Mouse (Mus musculus) MEL (cell line): ENCODE results near the gene Eva1c. TPM values are rescaled to one million over a fixed set of nuclear protein-coding genes. Genes with fewer than 3 reads are reported as not detected.

Experiments used
- DNase-seq: peaks from one replicate; pipeline ENCODE4 v3.0.0; 2011; ENCODE audit warnings: low read depth, low spot score
- H3K27ac ChIP-seq: 2 replicates; pipeline ENCODE4 v1.5.1; 2012; ENCODE audit warnings: low read depth, mild to moderate bottlenecking, control low read depth, low read length, moderate library complexity; ENCODE audit not compliant: control insufficient read depth
- H3K27me3 ChIP-seq, 2 experiments: fragments of 150-350 bp in 1 of 2; sonication (generic) in 1 of 2; 2 replicates each; pipeline ENCODE4 v1.6.1; 2012; ENCODE audit warnings: low read length in 2 of 2, mild to moderate bottlenecking in 2 of 2, improper control_type of control experiment in 1 of 2, moderate library complexity in 1 of 2; ENCODE audit not compliant: insufficient read depth in 2 of 2, control insufficient read depth in 1 of 2
- H3K36me3 ChIP-seq, 2 experiments: 2 replicates each; pipeline ENCODE4 v1.6.1; 2012 to 2014; ENCODE audit warnings: low read length in 2 of 2, improper control_type of control experiment in 1 of 2, inconsistent platforms in 1 of 2, mild to moderate bottlenecking in 1 of 2; ENCODE audit not compliant: insufficient read depth in 2 of 2, control insufficient read depth in 1 of 2
- H3K4me1 ChIP-seq, 2 experiments: fragments of 150-350 bp in 1 of 2; sonication (generic) in 1 of 2; 2 replicates each; pipeline ENCODE4 v1.6.1; 2012; ENCODE audit warnings: low read length in 2 of 2, improper control_type of control experiment in 1 of 2, mild to moderate bottlenecking in 1 of 2; ENCODE audit not compliant: insufficient read depth in 2 of 2, control insufficient read depth in 1 of 2
- H3K4me3 ChIP-seq, 2 experiments: fragments of 150-350 bp in 1 of 2; sonication (generic) in 1 of 2; 2 replicates each; pipeline ENCODE4 v1.5.1; 2012; ENCODE audit warnings: low read depth in 2 of 2, low read length in 2 of 2, mild to moderate bottlenecking in 2 of 2, moderate library complexity in 2 of 2, control low read depth in 1 of 2, improper control_type of control experiment in 1 of 2; ENCODE audit not compliant: control insufficient read depth in 1 of 2, insufficient read depth in 1 of 2
- H3K79me2 ChIP-seq: 2 replicates; pipeline ENCODE4 v1.6.1; 2012; ENCODE audit warnings: mild to moderate bottlenecking, low read length, moderate library complexity; ENCODE audit not compliant: control insufficient read depth, poor library complexity, insufficient read depth
- H3K9ac ChIP-seq: 2 replicates; pipeline ENCODE4 v1.6.1; 2012; ENCODE audit warnings: low read depth, mild to moderate bottlenecking, control low read depth, low read length, moderate library complexity; ENCODE audit not compliant: control insufficient read depth, poor library complexity, severe bottlenecking
- H3K9me3 ChIP-seq: fragments of 150-350 bp; sonication (generic); replicated peaks from 2 replicates; pipeline ENCODE4 v1.6.1; 2012; ENCODE audit warnings: mild to moderate bottlenecking, low read length, improper control_type of control experiment, moderate library complexity; ENCODE audit not compliant: insufficient read depth
- CHD1 ChIP-seq: IDR thresholded peaks from 2 replicates; pipeline ENCODE4 v1.6.1; 2012; ENCODE audit warnings: low read depth, mild to moderate bottlenecking, inconsistent platforms, low read length, improper control_type of control experiment
- CHD2 ChIP-seq: IDR thresholded peaks from 2 replicates; pipeline ENCODE4 v1.6.1; 2011; ENCODE audit warnings: low read length, improper control_type of control experiment
- CTCF ChIP-seq, 3 experiments: IDR thresholded peaks in 2 of 3; conservative IDR thresholded peaks in 1 of 3; 2 replicates each; pipeline ENCODE4 v1.5.1; 2011 to 2012; ENCODE audit warnings: low read length in 3 of 3, low read depth in 2 of 3, mild to moderate bottlenecking in 2 of 3, improper control_type of control experiment in 1 of 3, inconsistent platforms in 1 of 3, mixed read lengths in 1 of 3, moderate library complexity in 1 of 3; ENCODE audit not compliant: control insufficient read depth in 1 of 3, insufficient read depth in 1 of 3, poor library complexity in 1 of 3, severe bottlenecking in 1 of 3
- E2F4 ChIP-seq: IDR thresholded peaks from 2 replicates; pipeline ENCODE4 v1.6.1; 2011; ENCODE audit warnings: low read depth, low read length, improper control_type of control experiment, borderline replicate concordance
- EP300 ChIP-seq, 2 experiments: IDR thresholded peaks; 2 replicates each; pipeline ENCODE4 v1.6.1; 2011; ENCODE audit warnings: improper control_type of control experiment in 2 of 2, low read length in 2 of 2, low read depth in 1 of 2, mild to moderate bottlenecking in 1 of 2
- GABPA ChIP-seq: IDR thresholded peaks from 2 replicates; pipeline ENCODE4 v1.6.1; 2012; ENCODE audit warnings: low read depth, mild to moderate bottlenecking, inconsistent platforms, low read length, improper control_type of control experiment, moderate library complexity
- JUND ChIP-seq: IDR thresholded peaks from 2 replicates; pipeline ENCODE4 v1.6.1; 2011; ENCODE audit warnings: low read depth, mild to moderate bottlenecking, improper control_type of control experiment, low read length
- KAT2A ChIP-seq: conservative IDR thresholded peaks from 2 replicates; pipeline ENCODE4 v1.6.1; 2012; ENCODE audit warnings: low read depth, low read length, improper control_type of control experiment, inconsistent platforms
- MAX ChIP-seq: IDR thresholded peaks from 2 replicates; pipeline ENCODE4 v1.6.1; 2011; ENCODE audit warnings: low read length, improper control_type of control experiment
- MEF2A ChIP-seq: IDR thresholded peaks from 2 replicates; pipeline ENCODE4 v1.6.1; 2014; ENCODE audit warnings: low read depth, mild to moderate bottlenecking, inconsistent platforms, low read length, improper control_type of control experiment; ENCODE audit not compliant: poor library complexity, insufficient replicate concordance, severe bottlenecking; ENCODE audit errors: extremely low read depth
- MYC ChIP-seq: IDR thresholded peaks from 2 replicates; pipeline ENCODE4 v1.6.1; 2011; ENCODE audit warnings: low read depth, mild to moderate bottlenecking, low read length, improper control_type of control experiment, moderate library complexity
- NELFE ChIP-seq: IDR thresholded peaks from 2 replicates; pipeline ENCODE4 v1.6.1; 2011; ENCODE audit warnings: low read depth, low read length, improper control_type of control experiment
- POLR2AphosphoS2 ChIP-seq: IDR thresholded peaks from 2 replicates; pipeline ENCODE4 v1.6.1; 2011; ENCODE audit warnings: low read length, improper control_type of control experiment
- POLR2AphosphoS5 ChIP-seq: IDR thresholded peaks from 2 replicates; pipeline ENCODE4 v1.6.1; 2012; ENCODE audit warnings: low read depth, borderline replicate concordance, mild to moderate bottlenecking, inconsistent platforms, low read length, moderate library complexity, mixed read lengths
- RAD21 ChIP-seq: IDR thresholded peaks from 2 replicates; pipeline ENCODE4 v1.6.1; 2011; ENCODE audit warnings: mild to moderate bottlenecking, low read depth, low read length, improper control_type of control experiment
- RCOR1 ChIP-seq: IDR thresholded peaks from 2 replicates; pipeline ENCODE4 v1.6.1; 2012; ENCODE audit warnings: low read depth, mild to moderate bottlenecking, inconsistent platforms, low read length, improper control_type of control experiment
- SIN3A ChIP-seq: IDR thresholded peaks from 2 replicates; pipeline ENCODE4 v1.6.1; 2012; ENCODE audit warnings: low read length, improper control_type of control experiment, inconsistent platforms
- TAL1 ChIP-seq: IDR thresholded peaks from 2 replicates; pipeline ENCODE4 v1.6.1; 2012; ENCODE audit warnings: mild to moderate bottlenecking, inconsistent platforms, low read length, moderate library complexity, mixed read lengths
- UBTF ChIP-seq: IDR thresholded peaks from 2 replicates; pipeline ENCODE4 v1.6.1; 2012; ENCODE audit warnings: low read depth, mild to moderate bottlenecking, inconsistent platforms, low read length, improper control_type of control experiment, moderate library complexity, borderline replicate concordance; ENCODE audit not compliant: insufficient read depth
- ZC3H11A ChIP-seq: IDR thresholded peaks from 2 replicates; pipeline ENCODE4 v1.6.1; 2012; ENCODE audit warnings: low read depth, mild to moderate bottlenecking, inconsistent platforms, low read length, improper control_type of control experiment
- polyA plus RNA-seq, 2 experiments: library from polyadenylated mRNA; stranded (reverse) in 1 of 2; unstranded in 1 of 2; fragments of >175 nt in 1 of 2; fragments of >200 nt in 1 of 2; gene quantifications; 2 replicates each; pipeline versions ENCODE4 v1.2.1 to v1.2.4; 2012; ENCODE audit warnings: low replicate concordance in 2 of 2, low read depth in 1 of 2; ENCODE audit not compliant: insufficient read length in 2 of 2, insufficient read depth in 1 of 2, missing spikeins in 1 of 2
- total RNA-seq: library from RNA; depleted of rRNA; stranded (reverse); fragments of 300-350 nt; gene quantifications from 2 replicates; pipeline ENCODE4 v1.2.3, GENCODE M21; 2012

The Eva1c gene
- total and polyA plus RNA-seq, 3 experiments: 0.06 TPM; not detected in 2

DNA sequence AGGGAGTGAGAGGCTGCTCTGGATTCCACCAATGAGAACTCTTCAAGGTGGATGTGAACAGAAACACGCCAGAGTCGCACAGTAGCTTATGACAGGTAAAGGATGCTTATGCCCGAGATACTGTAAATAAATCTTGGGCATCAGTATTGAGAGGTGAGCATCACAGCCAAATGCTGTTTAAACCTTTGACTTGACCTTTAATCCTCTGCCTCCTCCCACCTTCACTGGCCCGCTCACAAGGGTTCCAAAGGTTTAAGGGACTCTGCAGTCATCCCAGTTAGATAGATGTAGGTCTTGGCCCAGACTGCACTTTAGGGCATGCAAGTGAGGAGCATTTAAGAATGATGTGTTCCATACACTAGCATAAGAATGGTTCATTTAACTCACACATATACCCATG is 31.7 kb downstream of the Eva1c start:
- Histone ChIP-seq H3K36me3 (no peaks in the 10 kb centered on the region), H3K27me3 (peaks cover 0 to 2% of the 10 kb centered on the region in 2 experiments; a peak in 2 of 4 replicates), H3K4me3 (no peak overlapping the region), H3K9me3 (no peaks in the 10 kb centered on the region), H3K9ac (no peak overlapping the region), H3K27ac (no peak overlapping the region), H3K4me1 (peaks cover 0 to 2% of the 10 kb centered on the region in 2 experiments; a peak in 1 of 4 replicates), H3K79me2 (no peaks in the 10 kb centered on the region)
- TF ChIP-seq EP300 (IDR thresholded peaks at IDR 0.05; ENCODE audit: low read depth in 1 of 2, low read length in 2 of 2) (no peak), MYC (no peak), RAD21 (no peak), MAX (no peak), E2F4 (no peak), UBTF (no peak), POLR2AphosphoS2 (no peak), CHD2 (no peak), CTCF (IDR thresholded peaks at IDR 0.05 in 2 of 3, conservative IDR thresholded peaks at IDR 0.05 in 1 of 3; ENCODE audit: control insufficient read depth in 1 of 3, insufficient read depth in 1 of 3, low read depth in 2 of 3, low read length in 3 of 3, poor library complexity in 1 of 3, severe bottlenecking in 1 of 3) (no peak)
- DNase-seq: no peak

DNA sequence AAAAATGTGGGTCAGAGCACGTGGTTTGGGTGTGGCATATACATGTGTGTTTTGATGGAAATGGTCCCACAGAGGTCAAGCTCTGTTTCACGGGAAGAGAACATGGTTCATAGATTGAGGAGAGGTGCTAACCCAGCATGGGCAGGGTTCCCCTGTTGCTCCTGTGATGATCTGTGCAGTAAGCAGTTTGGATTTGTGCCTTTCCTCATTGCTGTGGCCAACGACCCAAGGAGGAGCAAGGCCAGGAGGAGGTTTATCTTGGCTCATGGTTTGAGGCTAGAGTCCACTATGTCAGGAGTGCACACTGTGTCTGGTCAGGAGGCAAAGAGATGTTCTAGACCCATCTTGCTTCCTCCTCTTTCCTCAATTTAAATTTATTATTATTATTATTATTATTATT is 36.5 kb downstream of the Eva1c start:
- Histone ChIP-seq H3K4me1 (peaks cover 0 to 2% of the 10 kb centered on the region in 2 experiments; a peak in 1 of 4 replicates), H3K79me2 (no peaks in the 10 kb centered on the region), H3K9me3 (no peaks in the 10 kb centered on the region), H3K27me3 (no peaks in the 10 kb centered on the region; a peak in 1 of 4 replicates), H3K9ac (no peak overlapping the region), H3K27ac (no peak overlapping the region), H3K4me3 (no peak overlapping the region), H3K36me3 (no peaks in the 10 kb centered on the region)
- no peak for DNase-seq
- no peak for TF ChIP-seq KAT2A
- no peak for TF ChIP-seq MAX
- TF ChIP-seq EP300 (IDR thresholded peaks at IDR 0.05; ENCODE audit: low read depth in 1 of 2, low read length in 2 of 2): no peak
- TF ChIP-seq SIN3A: no peak
- no peak for TF ChIP-seq ZC3H11A
- TF ChIP-seq CHD1: no peak
- no peak for TF ChIP-seq RCOR1
- no peak for TF ChIP-seq RAD21
- no peak for TF ChIP-seq NELFE
- TF ChIP-seq MEF2A: no peak
- no peak for TF ChIP-seq JUND
- TF ChIP-seq GABPA: no peak
- no peak for TF ChIP-seq TAL1
- TF ChIP-seq POLR2AphosphoS5: no peak
